Mouse (Mus musculus): ENCODE results near the gene Vat1l. TPM values are rescaled to one million over a fixed set of nuclear protein-coding genes. Genes with fewer than 3 reads are reported as not detected.
A peak's percentile ranks its signal among the peaks of the same experiment; 100 is the strongest.

Gene Vat1l
- 2.5 and 2.8 TPM in 2 replicates for polyA plus RNA-seq (2014; fragmentation: Nextera tagmentation; extraction: Ambion mirVana)

DNA sequence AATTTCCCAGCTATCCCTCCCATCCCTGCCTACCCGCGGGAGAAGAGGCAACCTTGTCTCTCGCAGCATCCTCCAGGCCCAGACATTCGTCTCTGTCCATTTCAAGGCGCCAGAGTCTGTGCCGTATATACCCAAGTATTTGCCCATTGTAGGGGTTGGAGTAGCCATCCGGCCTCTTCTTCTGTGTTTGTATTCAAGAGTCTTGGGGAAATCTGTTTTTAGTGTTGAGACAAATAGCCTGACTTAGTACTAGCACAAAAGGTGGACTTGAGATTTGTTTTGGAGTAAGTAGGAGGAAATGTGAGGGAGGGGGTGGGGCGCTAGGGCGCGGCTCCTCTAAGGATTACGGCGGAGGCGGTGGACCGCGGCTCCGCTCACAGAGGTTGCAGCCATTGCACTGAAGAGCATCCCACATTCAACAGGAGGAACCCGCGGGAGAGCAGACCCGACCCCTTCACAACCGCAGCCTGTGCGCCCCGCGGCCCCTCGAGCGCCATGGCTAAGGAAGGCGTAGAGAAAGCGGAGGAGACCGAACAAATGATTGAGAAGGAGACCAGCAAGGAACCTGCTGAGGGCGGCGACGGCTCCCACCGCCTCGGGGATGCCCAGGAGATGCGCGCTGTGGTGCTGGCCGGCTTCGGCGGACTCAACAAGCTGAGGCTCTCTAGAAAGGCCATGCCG lies at the start of gene Vat1l:
Vat1l (plus strand) TSS at position 392 of the 681 bp plus-strand sequence.
- Histone ChIP-seq H3K27me3 (replicated peaks; ENCODE audit: control insufficient read depth, insufficient read depth, low read length) (peaks cover 33% of the 10 kb centered on the region), H3K27ac (ENCODE audit: low read depth) (no peak within 1 kb of the TSS), H3K4me3 (ENCODE audit: low read depth, low read length) (peak within 1 kb of the TSS; percentile 46), H3K9ac (ENCODE audit: low read length) (no peak within 1 kb of the TSS), H3K9me3 (ENCODE audit: control insufficient read depth, low read length) (no peaks in the 10 kb centered on the region), H3K36me3 (ENCODE audit: control insufficient read depth, insufficient read depth, low read length) (no peaks in the 10 kb centered on the region), H3K4me2 (ENCODE audit: low read length) (peak within 1 kb of the TSS; percentile 67), H3K4me1 (replicated peaks; ENCODE audit: control insufficient read depth, insufficient read depth, low read length) (0 out of 2 replicates have a peak, but pooled peaks cover 4% of the 10 kb centered on the region)
- DNase-seq (ENCODE audit: low spot score) (no peak), ATAC-seq (replicated peaks; ENCODE audit: low FRiP score, low TSS enrichment, low read depth) (peak; percentile 80; the same call in 1 of the 2 replicates)
- under 1% methylated on average over 39 of the region's 39 CpGs for WGBS

DNA sequence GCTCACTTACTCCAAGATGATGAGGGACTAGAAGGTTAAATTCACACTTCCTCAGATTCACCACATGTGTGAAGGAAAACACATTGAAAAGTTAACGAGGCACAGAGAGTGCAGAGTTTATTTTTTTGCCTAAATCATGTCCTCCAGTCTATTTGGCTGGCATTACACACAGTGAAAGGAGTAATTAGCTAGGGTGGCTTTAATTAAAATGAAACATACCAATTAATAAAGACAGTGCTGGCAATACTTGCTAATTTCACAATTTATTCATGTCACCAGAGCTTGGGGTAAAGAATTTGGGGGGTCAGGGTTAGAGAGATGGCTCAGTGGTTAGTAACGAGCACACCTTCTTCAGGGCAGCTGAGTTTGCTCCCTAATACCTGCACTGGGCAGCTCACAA lies 46.8 kb upstream of the Vat1l start:
- Histone ChIP-seq H3K36me3 (ENCODE audit: control insufficient read depth, insufficient read depth, low read length) (no peaks in the 10 kb centered on the region), H3K27me3 (replicated peaks; ENCODE audit: control insufficient read depth, insufficient read depth, low read length) (no peaks in the 10 kb centered on the region), H3K4me3 (ENCODE audit: low read depth, low read length) (no peak overlapping the region), H3K9ac (ENCODE audit: low read length) (no peak overlapping the region), H3K27ac (ENCODE audit: low read depth) (no peak overlapping the region), H3K4me1 (replicated peaks; ENCODE audit: control insufficient read depth, insufficient read depth, low read length) (no peaks in the 10 kb centered on the region), H3K9me3 (ENCODE audit: control insufficient read depth, low read length) (no peaks in the 10 kb centered on the region), H3K4me2 (ENCODE audit: low read length) (no peak overlapping the region)
- ATAC-seq (replicated peaks; ENCODE audit: low FRiP score, low TSS enrichment, low read depth) = no peak
- 73% methylated on average over 2 of the region's 2 CpGs for WGBS
- DNase-seq (ENCODE audit: low spot score) = no peak

DNA sequence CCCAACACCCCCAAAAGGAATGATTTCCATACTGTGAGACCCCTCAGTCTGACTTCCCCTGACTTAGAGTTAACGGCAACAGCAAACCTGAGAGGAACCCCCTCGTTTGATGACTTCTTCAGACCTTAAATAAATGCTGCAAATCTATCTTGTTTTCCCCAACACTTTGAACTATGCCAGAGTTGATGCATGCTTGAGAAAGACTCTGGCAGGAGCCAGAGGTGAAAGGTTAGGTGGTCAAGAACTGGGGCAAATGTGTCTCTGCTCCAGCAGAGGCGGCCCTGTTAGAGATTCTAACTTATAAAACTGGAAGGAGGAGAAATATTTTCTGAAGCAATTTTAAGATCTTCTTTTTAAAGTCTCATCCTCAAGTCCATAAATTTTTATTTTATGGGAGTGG lies 45.7 kb upstream of the Vat1l start:
- Histone ChIP-seq H3K9me3 (ENCODE audit: control insufficient read depth, low read length) (no peaks in the 10 kb centered on the region), H3K36me3 (ENCODE audit: control insufficient read depth, insufficient read depth, low read length) (no peaks in the 10 kb centered on the region), H3K4me1 (replicated peaks; ENCODE audit: control insufficient read depth, insufficient read depth, low read length) (no peaks in the 10 kb centered on the region), H3K27ac (ENCODE audit: low read depth) (no peak overlapping the region), H3K9ac (ENCODE audit: low read length) (no peak overlapping the region), H3K27me3 (replicated peaks; ENCODE audit: control insufficient read depth, insufficient read depth, low read length) (no peaks in the 10 kb centered on the region), H3K4me3 (ENCODE audit: low read depth, low read length) (no peak overlapping the region), H3K4me2 (ENCODE audit: low read length) (no peak overlapping the region)
- 60% methylated on average over 3 of the region's 3 CpGs for WGBS
- DNase-seq (ENCODE audit: low spot score) = no peak
- ATAC-seq (replicated peaks; ENCODE audit: low FRiP score, low TSS enrichment, low read depth) = no peak

DNA sequence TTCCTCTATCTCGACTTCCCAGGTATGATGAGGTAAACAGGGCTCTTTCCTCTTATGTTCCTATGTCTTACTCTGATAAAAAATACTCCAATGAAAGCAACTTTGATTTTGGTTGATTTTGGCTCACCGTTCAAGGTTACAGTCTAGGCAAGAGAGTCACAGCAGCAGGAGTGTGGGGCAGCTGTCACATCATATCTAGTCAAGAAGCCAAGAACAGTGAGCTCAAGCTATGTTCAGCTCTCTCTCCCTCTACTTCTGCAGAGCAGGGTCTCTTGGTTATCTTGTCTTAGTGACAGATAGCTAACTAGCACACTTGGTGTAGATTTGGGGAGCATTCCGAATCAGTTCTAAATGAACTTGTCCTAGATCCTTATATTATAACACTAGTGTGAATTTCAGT lies 41.5 kb upstream of the Vat1l start:
- ATAC-seq (replicated peaks; ENCODE audit: low FRiP score, low TSS enrichment, low read depth) (no peak), DNase-seq (ENCODE audit: low spot score) (no peak)
- Histone ChIP-seq H3K4me2 (ENCODE audit: low read length) (no peak overlapping the region), H3K36me3 (ENCODE audit: control insufficient read depth, insufficient read depth, low read length) (no peaks in the 10 kb centered on the region), H3K4me3 (ENCODE audit: low read depth, low read length) (no peak overlapping the region), H3K9me3 (ENCODE audit: control insufficient read depth, low read length) (no peaks in the 10 kb centered on the region), H3K27ac (ENCODE audit: low read depth) (no peak overlapping the region), H3K9ac (ENCODE audit: low read length) (no peak overlapping the region), H3K4me1 (replicated peaks; ENCODE audit: control insufficient read depth, insufficient read depth, low read length) (no peaks in the 10 kb centered on the region), H3K27me3 (replicated peaks; ENCODE audit: control insufficient read depth, insufficient read depth, low read length) (no peaks in the 10 kb centered on the region)
- 86% methylated on average over 3 of the region's 3 CpGs for WGBS

DNA sequence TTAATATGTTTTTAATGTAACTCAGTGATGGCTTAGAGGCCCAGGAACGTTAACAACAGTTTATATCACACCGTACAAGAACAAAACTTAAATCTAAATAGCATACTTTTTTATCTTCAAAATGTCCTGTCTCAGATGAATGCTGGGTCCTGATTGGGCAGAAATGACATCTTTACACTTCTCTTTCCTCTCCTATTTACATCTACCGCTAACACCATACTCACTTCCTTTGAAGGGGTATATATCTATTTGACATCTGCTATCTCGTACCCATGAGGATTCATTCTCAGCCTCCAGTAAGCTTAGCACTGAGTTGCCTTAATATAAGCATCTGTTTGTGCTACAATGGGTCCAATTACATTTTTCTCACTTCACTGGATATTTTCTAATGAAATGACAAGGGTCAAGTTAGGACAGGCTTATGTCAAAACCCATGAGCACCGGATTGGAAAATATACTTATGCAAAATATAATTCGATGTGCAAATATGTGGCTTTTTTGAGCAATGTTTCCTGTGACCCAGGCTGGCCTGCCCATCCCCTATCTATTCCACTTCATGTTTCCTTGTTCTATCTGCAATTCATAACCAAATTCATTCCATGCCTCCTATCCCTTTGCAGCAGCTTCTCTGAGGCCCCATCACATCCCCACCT lies 40.8 kb upstream of the Vat1l start:
- 73% methylated on average over 6 of the region's 6 CpGs for WGBS

DNA sequence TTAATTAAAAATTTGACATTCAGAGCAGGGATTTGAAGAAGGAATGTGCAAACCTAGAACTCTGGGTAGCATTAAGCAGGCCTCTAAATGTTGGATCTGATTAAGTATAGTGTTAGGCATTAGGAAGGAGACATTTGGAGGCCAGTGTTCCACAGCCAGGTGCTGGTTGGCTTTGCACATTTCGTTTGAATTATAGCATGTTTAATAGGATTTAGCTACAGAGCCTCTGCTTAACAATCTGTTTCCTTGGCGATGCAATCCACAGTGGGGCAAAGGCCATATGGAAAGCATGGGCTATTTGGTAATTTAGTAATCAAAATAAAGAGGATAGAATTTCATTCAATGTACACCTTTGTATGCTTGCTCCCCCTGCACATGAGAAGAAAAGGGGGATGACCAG lies 39.7 kb upstream of the Vat1l start:
- WGBS = 44% methylated on average over 2 of the region's 2 CpGs
- DNase-seq (ENCODE audit: low spot score) (no peak), ATAC-seq (replicated peaks; ENCODE audit: low FRiP score, low TSS enrichment, low read depth) (no peak)
- H3K4me3 ChIP-seq (ENCODE audit: low read depth, low read length) = no peak overlapping the region
- no peaks in the 10 kb centered on the region for H3K36me3 ChIP-seq (ENCODE audit: control insufficient read depth, insufficient read depth, low read length)
- H3K9ac ChIP-seq (ENCODE audit: low read length) = no peak overlapping the region
- no peak overlapping the region for H3K27ac ChIP-seq (ENCODE audit: low read depth)
- no peaks in the 10 kb centered on the region for H3K27me3 ChIP-seq (replicated peaks; ENCODE audit: control insufficient read depth, insufficient read depth, low read length)
- no peak overlapping the region for H3K4me2 ChIP-seq (ENCODE audit: low read length)
- H3K9me3 ChIP-seq (ENCODE audit: control insufficient read depth, low read length) = no peaks in the 10 kb centered on the region
- H3K4me1 ChIP-seq (replicated peaks; ENCODE audit: control insufficient read depth, insufficient read depth, low read length) = no peaks in the 10 kb centered on the region

More for the DNA sequence above, 40.8 kb upstream of the Vat1l start:
- no peaks in the 10 kb centered on the region for H3K27me3 ChIP-seq (replicated peaks; ENCODE audit: control insufficient read depth, insufficient read depth, low read length)
- no peaks in the 10 kb centered on the region for H3K36me3 ChIP-seq (ENCODE audit: control insufficient read depth, insufficient read depth, low read length)
- no peak overlapping the region for H3K4me3 ChIP-seq (ENCODE audit: low read depth, low read length)
- H3K9me3 ChIP-seq (ENCODE audit: control insufficient read depth, low read length) = no peaks in the 10 kb centered on the region
- DNase-seq (ENCODE audit: low spot score) = no peak
- no peak overlapping the region for H3K27ac ChIP-seq (ENCODE audit: low read depth)
- no peaks in the 10 kb centered on the region for H3K4me1 ChIP-seq (replicated peaks; ENCODE audit: control insufficient read depth, insufficient read depth, low read length)
- ATAC-seq (replicated peaks; ENCODE audit: low FRiP score, low TSS enrichment, low read depth) = no peak
- no peak overlapping the region for H3K4me2 ChIP-seq (ENCODE audit: low read length)
- no peak overlapping the region for H3K9ac ChIP-seq (ENCODE audit: low read length)

DNA sequence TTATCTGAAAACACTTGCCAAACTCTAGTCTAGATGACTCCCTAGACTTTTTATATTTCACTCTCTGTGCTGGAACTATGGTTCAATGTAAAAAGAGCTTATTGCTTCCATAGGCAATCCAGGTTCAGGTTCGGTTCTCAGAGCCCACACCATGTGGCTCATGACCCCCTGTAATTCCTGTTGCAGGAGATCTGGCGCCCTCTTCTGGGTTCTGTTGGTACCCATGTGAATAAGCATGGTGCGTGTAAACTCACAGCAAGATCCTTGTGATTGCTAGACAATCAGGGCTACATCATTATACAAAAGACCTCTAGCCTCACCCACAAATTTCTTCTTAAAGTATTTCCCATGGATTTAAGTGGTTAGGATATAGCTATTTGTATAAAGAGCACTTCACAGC lies 28.7 kb upstream of the Vat1l start:
- no peaks in the 10 kb centered on the region for H3K9me3 ChIP-seq (ENCODE audit: control insufficient read depth, low read length)
- no peak for DNase-seq (ENCODE audit: low spot score)
- H3K4me3 ChIP-seq (ENCODE audit: low read depth, low read length) = no peak overlapping the region
- no peak overlapping the region for H3K4me2 ChIP-seq (ENCODE audit: low read length)
- H3K4me1 ChIP-seq (replicated peaks; ENCODE audit: control insufficient read depth, insufficient read depth, low read length) = no peaks in the 10 kb centered on the region
- no peaks in the 10 kb centered on the region for H3K27me3 ChIP-seq (replicated peaks; ENCODE audit: control insufficient read depth, insufficient read depth, low read length)
- ATAC-seq (replicated peaks; ENCODE audit: low FRiP score, low TSS enrichment, low read depth) = no peak
- no peaks in the 10 kb centered on the region for H3K36me3 ChIP-seq (ENCODE audit: control insufficient read depth, insufficient read depth, low read length)
- no peak overlapping the region for H3K9ac ChIP-seq (ENCODE audit: low read length)
- H3K27ac ChIP-seq (ENCODE audit: low read depth) = no peak overlapping the region
- 63% methylated on average over 3 of the region's 3 CpGs for WGBS

DNA sequence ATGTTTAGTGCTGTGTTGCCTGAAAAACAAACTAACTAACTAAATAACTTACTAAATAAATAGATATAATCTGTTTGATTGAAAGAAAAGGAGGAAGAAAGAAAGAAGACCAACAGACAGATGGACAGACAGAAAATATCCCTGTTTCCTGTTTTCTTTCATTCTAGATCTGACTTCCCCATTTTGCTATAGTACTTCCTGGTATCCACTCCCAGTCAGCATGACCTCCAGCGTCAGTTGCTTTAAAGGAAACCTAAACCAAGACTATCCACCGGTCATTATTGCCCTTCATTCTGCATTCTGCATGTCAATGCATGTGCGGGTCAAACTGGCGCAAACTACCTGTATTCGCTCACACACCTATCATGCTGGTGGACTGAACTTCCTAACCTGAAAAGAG lies 12.1 kb upstream of the Vat1l start:
- H3K27ac ChIP-seq (ENCODE audit: low read depth) = no peak overlapping the region

DNA sequence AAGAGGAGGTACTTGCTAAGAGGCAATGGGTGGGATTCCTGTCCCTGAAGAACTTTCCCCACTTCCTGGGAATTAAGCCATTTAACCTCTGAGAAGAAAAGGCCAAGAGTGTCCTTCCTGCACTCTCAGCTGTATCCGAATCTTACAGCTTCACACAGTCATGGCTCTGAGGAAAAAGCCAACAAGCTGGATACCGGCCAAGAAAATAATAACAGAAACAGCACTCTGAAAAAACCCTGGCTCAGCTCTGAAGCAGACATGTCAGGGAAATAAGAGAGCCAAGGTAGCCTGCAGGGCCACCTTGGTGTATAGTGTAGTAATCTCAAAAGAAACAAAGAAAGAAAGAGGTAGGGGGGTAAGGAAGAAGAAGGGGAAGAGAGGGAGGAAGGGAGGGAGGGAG lies 6.4 kb upstream of the Vat1l start:
- Histone ChIP-seq H3K9me3 (ENCODE audit: control insufficient read depth, low read length) (no peaks in the 10 kb centered on the region), H3K9ac (ENCODE audit: low read length) (no peak overlapping the region), H3K36me3 (ENCODE audit: control insufficient read depth, insufficient read depth, low read length) (no peaks in the 10 kb centered on the region), H3K27ac (ENCODE audit: low read depth) (no peak overlapping the region), H3K4me1 (replicated peaks; ENCODE audit: control insufficient read depth, insufficient read depth, low read length) (no peaks in the 10 kb centered on the region), H3K4me3 (ENCODE audit: low read depth, low read length) (no peak overlapping the region), H3K27me3 (replicated peaks; ENCODE audit: control insufficient read depth, insufficient read depth, low read length) (0 out of 2 replicates have a peak, but pooled peaks cover 7% of the 10 kb centered on the region), H3K4me2 (ENCODE audit: low read length) (no peak overlapping the region)
- WGBS = 51% methylated on average over 2 of the region's 2 CpGs
- ATAC-seq (replicated peaks; ENCODE audit: low FRiP score, low TSS enrichment, low read depth) (no peak), DNase-seq (ENCODE audit: low spot score) (no peak)

More for the DNA sequence above, 12.1 kb upstream of the Vat1l start:
- 87% methylated on average over 5 of the region's 5 CpGs for WGBS
- ATAC-seq (replicated peaks; ENCODE audit: low FRiP score, low TSS enrichment, low read depth) = no peak
- DNase-seq (ENCODE audit: low spot score) = no peak
- Histone ChIP-seq H3K27me3 (replicated peaks; ENCODE audit: control insufficient read depth, insufficient read depth, low read length) (no peaks in the 10 kb centered on the region), H3K4me1 (replicated peaks; ENCODE audit: control insufficient read depth, insufficient read depth, low read length) (no peaks in the 10 kb centered on the region), H3K36me3 (ENCODE audit: control insufficient read depth, insufficient read depth, low read length) (no peaks in the 10 kb centered on the region), H3K9me3 (ENCODE audit: control insufficient read depth, low read length) (no peaks in the 10 kb centered on the region), H3K4me3 (ENCODE audit: low read depth, low read length) (no peak overlapping the region), H3K9ac (ENCODE audit: low read length) (no peak overlapping the region), H3K4me2 (ENCODE audit: low read length) (no peak overlapping the region)
